Mouse (Mus musculus): ENCODE results near the gene Msto1.
A peak's percentile ranks its signal among the peaks of the same experiment; 100 is the strongest.

GRCm38 (mm10) chr3:88939749-88940148 is 25.9 kb upstream of the Msto1 start:
- TF ChIP-seq CTCF (IDR thresholded peaks at IDR 0.05 in 2 of 3, conservative IDR thresholded peaks at IDR 0.05 in 1 of 3; ENCODE audit: control insufficient read depth in 1 of 3, insufficient read depth in 1 of 3, low read depth in 2 of 3, low read length in 3 of 3, poor library complexity in 1 of 3, severe bottlenecking in 1 of 3) (peak; percentile 21 to 87 (median 52); a peak in 5 of 6 replicates), USF1 (IDR thresholded peaks at IDR 0.05; ENCODE audit: low read depth, low read length) (no peak), GABPA (IDR thresholded peaks at IDR 0.05; ENCODE audit: low read depth, low read length) (no peak), RAD21 (IDR thresholded peaks at IDR 0.05; ENCODE audit: low read depth, low read length) (peak; percentile 88), ZNF384 (IDR thresholded peaks at IDR 0.05; ENCODE audit: low read depth, low read length) (no peak), MAZ (IDR thresholded peaks at IDR 0.05; ENCODE audit: low read depth, low read length) (no peak), CHD2 (IDR thresholded peaks at IDR 0.05; ENCODE audit: low read length) (no peak), NELFE (IDR thresholded peaks at IDR 0.05; ENCODE audit: low read depth, low read length) (no peak), EP300 (IDR thresholded peaks at IDR 0.05; ENCODE audit: low read depth in 1 of 2, low read length in 2 of 2) (no peak), UBTF (IDR thresholded peaks at IDR 0.05; ENCODE audit: borderline replicate concordance, insufficient read depth, low read depth, low read length) (no peak), MXI1 (IDR thresholded peaks at IDR 0.05; ENCODE audit: low read depth, low read length) (no peak), POLR2A (IDR thresholded peaks at IDR 0.05; ENCODE audit: control insufficient read depth in 1 of 2, insufficient read depth in 1 of 2, low read depth in 1 of 2, low read length in 2 of 2, poor library complexity in 1 of 2) (no peak), ZMIZ1 (IDR thresholded peaks at IDR 0.05; ENCODE audit: low read depth, low read length) (no peak)
